Mouse (Mus musculus) liver, embryonic 15.5 days (tissue): Measurements from ENCODE around the gene Hnrnpa2b1. TPM values are rescaled to one million over a fixed set of nuclear protein-coding genes. Genes with fewer than 3 reads are reported as not detected.
"Not testable (repeated sequence)": the region's sequence is repeated elsewhere in the genome, so short reads cannot be mapped to it uniquely, and the experiment has no call there.

ENCODE experiments used
- ATAC-seq: fragments of 200-750 bp; cut with Nextera tagmentation; 2 replicates; pipeline ENCODE4 v1.8.0; 2017; ENCODE audit warnings: moderate number of reproducible peaks, mild to moderate bottlenecking, moderate library complexity; ENCODE audit not compliant: insufficient read depth
- H3K27ac ChIP-seq: fragments of 300-500 bp; sonication (generic); replicated peaks from 2 replicates; pipeline ENCODE4 v1.5.1; 2015; ENCODE audit warnings: mild to moderate bottlenecking, inconsistent platforms
- H3K27me3 ChIP-seq: fragments of 300-500 bp; sonication (generic); 2 replicates; pipeline ENCODE4 v1.6.1; 2015; ENCODE audit warnings: mild to moderate bottlenecking, inconsistent platforms
- H3K36me3 ChIP-seq: fragments of 300-500 bp; sonication (generic); replicated peaks from 2 replicates; pipeline ENCODE4 v1.6.1; 2015; ENCODE audit warnings: moderate library complexity, mild to moderate bottlenecking, inconsistent platforms
- H3K4me1 ChIP-seq: fragments of 300-500 bp; sonication (generic); replicated peaks from 2 replicates; pipeline ENCODE4 v1.6.1; 2015; ENCODE audit warnings: inconsistent platforms
- H3K4me2 ChIP-seq: fragments of 300-500 bp; sonication (generic); 2 replicates; pipeline ENCODE4 v1.6.1; 2015; ENCODE audit warnings: moderate library complexity, mild to moderate bottlenecking, inconsistent platforms
- H3K4me3 ChIP-seq: fragments of 300-500 bp; sonication (generic); replicated peaks from 2 replicates; pipeline ENCODE4 v1.5.1; 2015; ENCODE audit warnings: mild to moderate bottlenecking, inconsistent platforms
- H3K9ac ChIP-seq: fragments of 300-500 bp; sonication (generic); 2 replicates; pipeline ENCODE4 v1.6.1; 2015; ENCODE audit warnings: moderate library complexity, mild to moderate bottlenecking, inconsistent platforms
- H3K9me3 ChIP-seq: fragments of 300-500 bp; sonication (generic); replicated peaks from 2 replicates; pipeline ENCODE4 v1.6.1; 2016; ENCODE audit warnings: inconsistent platforms
- WGBS: fragments of 180-500 bp; shearing (Covaris S2); methylation state at CpG from one replicate; pipeline ENCODE4 v1.1.7; 2015; ENCODE audit warnings: mixed read lengths; ENCODE audit not compliant: insufficient replicate concordance; 5-methylcytosine and 5-hydroxymethylcytosine counted together
- polyA plus RNA-seq: library from polyadenylated mRNA; unstranded; fragments of >200 nt; fragmentation: Nextera tagmentation; extraction: Ambion mirVana; gene quantifications from 2 replicates; pipeline ENCODE4 v1.2.1, GENCODE M21; 2015

Gene Hnrnpa2b1
- polyA plus RNA-seq, 1 experiment from 2014 or later: 787 TPM

DNA sequence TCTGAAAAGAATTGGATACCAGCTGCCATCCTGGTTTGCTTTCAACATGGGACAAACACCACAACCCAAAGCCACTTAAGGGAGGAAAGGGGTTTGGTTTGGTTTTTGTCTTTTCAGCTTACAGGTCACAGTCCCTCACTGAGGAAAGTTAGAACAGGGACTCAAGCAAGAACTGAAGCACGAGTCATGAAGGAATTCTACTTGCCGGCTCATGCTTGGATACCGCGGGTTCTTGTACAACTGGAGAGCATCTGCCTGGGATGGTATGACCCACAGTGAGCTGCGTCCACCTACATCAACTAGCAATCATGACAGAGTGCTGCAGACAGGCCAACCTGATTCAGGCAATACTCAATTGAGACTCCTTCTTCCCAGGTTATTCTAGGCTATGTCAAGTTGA is 17.0 kb upstream of the Hnrnpa2b1 start:
- ATAC-seq: no peak
- no peaks in the 10 kb centered on the region for H3K27me3 ChIP-seq
- no peak overlapping the region for H3K9ac ChIP-seq
- no peak overlapping the region for H3K4me3 ChIP-seq
- H3K4me1 ChIP-seq: peaks cover 10% of the 10 kb centered on the region
- no peak overlapping the region for H3K4me2 ChIP-seq
- no peaks in the 10 kb centered on the region for H3K9me3 ChIP-seq
- WGBS: 65% methylated on average over 5 of the region's 5 CpGs
- no peak overlapping the region for H3K27ac ChIP-seq
- peaks cover 17% of the 10 kb centered on the region for H3K36me3 ChIP-seq

DNA sequence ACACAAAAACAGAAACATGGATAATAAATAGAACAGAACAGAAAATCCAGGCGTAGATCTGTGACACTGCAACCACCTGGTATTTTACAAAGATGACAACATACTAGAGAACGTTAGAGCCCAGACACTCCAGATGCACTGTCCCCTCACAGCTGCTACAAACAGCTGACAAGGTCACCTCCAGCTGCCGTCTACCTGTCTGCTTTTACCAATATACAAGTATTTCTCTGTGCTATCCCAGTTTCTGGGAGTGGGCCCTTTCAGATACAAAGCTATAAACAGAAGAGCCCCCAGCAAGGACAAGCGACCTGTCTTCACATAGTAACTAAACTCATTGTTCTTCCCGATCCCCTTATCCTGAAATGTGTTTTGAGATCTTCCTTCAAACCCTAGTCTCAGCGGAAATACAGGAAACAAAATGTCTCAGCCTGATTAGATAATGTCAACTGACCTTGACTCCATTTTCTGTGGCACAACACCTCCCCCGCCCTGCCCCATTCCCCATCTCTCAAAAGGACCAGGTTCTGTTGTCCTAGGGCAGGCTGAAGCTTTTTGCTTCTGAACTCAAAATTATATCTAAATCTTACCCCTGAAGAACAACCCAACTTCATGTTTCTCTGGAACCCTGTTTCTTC is 16.5 kb upstream of the Hnrnpa2b1 start:
- Histone ChIP-seq H3K4me1 (peaks cover 10% of the 10 kb centered on the region), H3K4me3 (no peak overlapping the region), H3K4me2 (no peak overlapping the region), H3K9ac (no peak overlapping the region), H3K36me3 (peaks cover 22% of the 10 kb centered on the region), H3K9me3 (no peaks in the 10 kb centered on the region), H3K27ac (no peak overlapping the region), H3K27me3 (no peaks in the 10 kb centered on the region)
- ATAC-seq: no peak
- WGBS: 10% methylated on average over 7 of the region's 7 CpGs

DNA sequence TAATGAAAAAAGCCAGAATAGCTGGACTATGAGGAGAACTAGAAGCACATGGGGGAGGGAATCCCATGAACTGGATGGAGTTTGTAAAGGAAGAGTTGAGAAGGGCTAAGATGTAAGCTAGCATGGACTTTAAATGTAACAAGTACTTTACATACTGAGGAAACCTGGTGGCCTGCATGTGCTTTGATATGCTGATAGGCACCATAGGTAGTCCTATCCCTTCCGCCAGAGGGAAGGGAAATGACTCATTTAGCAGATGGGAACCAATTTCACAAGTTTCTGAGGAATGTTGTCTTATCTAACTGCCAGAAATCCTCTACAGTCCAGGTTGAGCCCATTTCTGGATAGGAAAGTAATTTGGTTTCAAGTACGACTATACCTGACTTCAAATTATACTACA is 16.0 kb upstream of the Hnrnpa2b1 start:
- Histone ChIP-seq H3K36me3 (peaks cover 28% of the 10 kb centered on the region), H3K4me2 (no peak overlapping the region), H3K27ac (0 out of 2 replicates have a peak overlapping the region, but pooled peaks have one; percentile 10), H3K9ac (no peak overlapping the region), H3K9me3 (no peaks in the 10 kb centered on the region), H3K4me1 (peaks cover 10% of the 10 kb centered on the region), H3K4me3 (no peak overlapping the region), H3K27me3 (no peaks in the 10 kb centered on the region)
- ATAC-seq: no peak
- 22% methylated on average over 2 of the region's 2 CpGs for WGBS

DNA sequence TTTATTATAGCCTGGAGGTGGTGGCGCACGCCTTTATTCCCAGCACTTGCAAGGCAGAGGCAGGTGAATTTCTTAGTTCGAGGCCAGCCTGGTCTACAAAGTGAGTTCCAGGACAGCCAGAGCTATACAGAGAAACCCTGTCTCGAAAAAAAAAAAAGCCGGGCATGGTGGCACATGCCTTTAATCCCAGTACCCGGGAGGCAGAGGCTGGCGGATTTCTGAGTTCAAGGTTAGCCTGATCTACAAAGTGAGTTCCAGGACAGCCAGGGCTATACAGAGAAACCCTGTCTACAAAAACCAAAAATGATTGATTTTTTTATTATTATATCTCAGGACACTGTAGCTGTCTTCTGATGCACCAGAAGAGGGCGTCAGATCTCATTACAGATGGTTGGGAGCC is 14.9 kb upstream of the Hnrnpa2b1 start:
- WGBS: 78% methylated on average over 8 of the region's 8 CpGs

DNA sequence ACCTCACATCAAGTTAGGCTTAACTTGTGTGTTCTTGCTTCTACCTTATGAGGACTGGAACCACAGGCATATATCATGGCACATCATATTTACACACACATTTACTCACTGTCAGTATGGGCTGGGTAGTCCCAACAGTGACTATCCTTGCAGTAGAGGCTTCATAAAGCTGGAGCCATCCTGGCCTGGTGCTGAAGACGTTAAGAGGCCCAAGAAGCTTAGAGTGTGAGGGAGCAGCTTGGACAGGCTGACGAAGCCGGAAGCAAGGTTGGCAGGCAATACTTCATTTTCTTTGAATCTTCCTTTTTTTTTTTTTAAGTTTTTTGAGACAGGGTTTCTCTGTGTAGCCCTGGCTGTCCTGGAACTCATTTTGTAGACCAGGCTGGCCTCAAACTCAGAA is 14.2 kb upstream of the Hnrnpa2b1 start:
- Histone ChIP-seq H3K9ac (no peak overlapping the region), H3K36me3 (peaks cover 46% of the 10 kb centered on the region), H3K4me1 (peaks cover 17% of the 10 kb centered on the region), H3K4me3 (no peak overlapping the region), H3K27me3 (no peaks in the 10 kb centered on the region), H3K27ac (no peak overlapping the region), H3K9me3 (no peaks in the 10 kb centered on the region), H3K4me2 (no peak overlapping the region)
- WGBS: 83% methylated on average over 3 of the region's 3 CpGs
- ATAC-seq: no peak

More for the DNA sequence above, 14.9 kb upstream of the Hnrnpa2b1 start:
- H3K36me3 ChIP-seq: peaks cover 39% of the 10 kb centered on the region
- H3K27ac ChIP-seq, H3K27me3 ChIP-seq, H3K9me3 ChIP-seq, H3K4me3 ChIP-seq, H3K4me2 ChIP-seq, ATAC-seq, H3K9ac ChIP-seq: not testable (repeated sequence)
- H3K4me1 ChIP-seq: peaks cover 10% of the 10 kb centered on the region

DNA sequence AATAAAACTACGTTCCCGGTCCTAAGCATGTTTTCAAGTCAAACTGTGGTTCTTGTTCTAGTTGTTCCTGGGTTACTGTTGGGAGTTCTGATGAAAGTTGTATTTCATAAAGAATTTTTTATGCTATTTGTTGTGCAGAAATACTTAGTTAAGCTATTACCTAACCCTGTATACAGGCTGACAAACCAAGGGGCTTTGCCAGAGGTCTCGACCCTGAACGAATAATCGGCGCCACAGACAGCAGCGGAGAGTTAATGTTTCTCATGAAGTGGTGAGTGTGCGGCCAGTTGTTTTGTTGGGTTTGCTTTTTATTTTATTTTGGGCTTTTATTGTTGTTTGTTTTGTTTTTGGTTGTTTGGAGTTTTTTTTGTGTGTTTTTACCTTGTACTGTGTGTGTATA is 11.9 kb upstream of the Hnrnpa2b1 start:
- Histone ChIP-seq H3K4me3 (no peak overlapping the region), H3K4me1 (peaks cover 26% of the 10 kb centered on the region), H3K9ac (no peak overlapping the region), H3K9me3 (no peaks in the 10 kb centered on the region), H3K36me3 (peaks cover 63% of the 10 kb centered on the region), H3K4me2 (no peak overlapping the region), H3K27me3 (no peaks in the 10 kb centered on the region), H3K27ac (no peak overlapping the region)
- 93% methylated on average over 8 of the region's 8 CpGs for WGBS
- ATAC-seq: no peak

DNA sequence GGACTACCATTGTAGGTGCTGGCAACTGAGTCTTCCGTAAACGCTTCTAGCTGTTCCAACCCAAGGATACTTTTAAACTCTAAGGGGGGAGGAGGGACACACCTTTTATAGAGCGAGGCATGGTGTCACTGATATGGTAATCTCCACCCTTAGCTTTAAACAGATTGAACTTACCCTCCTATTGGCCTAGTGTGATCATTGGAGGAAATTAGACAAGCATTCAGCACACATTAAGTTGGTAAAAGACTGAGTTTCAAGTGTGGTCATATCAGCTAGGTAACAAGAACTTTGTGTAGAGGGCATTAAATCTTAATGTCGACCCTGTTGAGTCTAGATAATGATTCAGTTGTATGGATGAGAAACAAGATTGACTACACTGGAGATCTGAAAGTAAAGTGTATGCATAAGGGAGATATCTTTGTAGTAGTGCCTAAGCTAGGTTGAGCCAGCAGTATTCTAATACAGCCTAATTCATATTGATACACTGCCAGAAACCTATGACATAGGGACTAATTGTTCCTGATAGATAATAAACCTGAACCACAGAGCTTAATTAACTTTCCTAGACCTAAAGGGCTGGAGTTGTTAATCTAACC is 9.5 kb upstream of the Hnrnpa2b1 start:
- peaks cover 79% of the 10 kb centered on the region for H3K36me3 ChIP-seq
- 19% methylated on average over 4 of the region's 4 CpGs for WGBS
- peak overlapping the region; percentile 60 for H3K27ac ChIP-seq
- peaks cover 24% of the 10 kb centered on the region for H3K4me1 ChIP-seq
- H3K27me3 ChIP-seq: no peaks in the 10 kb centered on the region
- no peaks in the 10 kb centered on the region for H3K9me3 ChIP-seq
- peak overlapping the region; percentile 29 for H3K4me2 ChIP-seq
- ATAC-seq: peak; percentile 91
- H3K4me3 ChIP-seq: no peak overlapping the region
- no peak overlapping the region for H3K9ac ChIP-seq

DNA sequence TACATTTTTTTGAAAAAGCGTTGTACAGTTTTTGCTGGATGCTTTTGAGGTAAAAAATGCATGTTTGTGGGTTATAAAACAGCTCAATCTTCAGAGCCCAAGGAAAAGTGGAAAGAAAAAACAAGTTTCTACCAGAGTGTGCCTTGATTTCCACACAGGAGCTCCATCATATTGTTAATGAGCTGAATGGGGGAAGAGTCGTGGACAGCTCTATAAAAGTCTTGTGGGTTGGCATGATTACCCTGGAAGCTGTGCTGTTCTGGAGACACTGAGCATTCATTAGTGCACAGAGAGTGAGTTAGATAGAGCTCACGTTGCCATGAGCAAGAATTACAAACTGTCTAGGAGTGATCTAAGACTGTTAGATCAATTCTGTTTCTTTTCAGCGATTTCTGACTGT is 2.5 kb upstream of the Hnrnpa2b1 start:
- H3K27ac ChIP-seq: peak overlapping the region; percentile 41; the same call in 1 of the 2 replicates
- peak overlapping the region; percentile 98 for H3K4me3 ChIP-seq
- H3K27me3 ChIP-seq: no peaks in the 10 kb centered on the region
- H3K36me3 ChIP-seq: peaks cover 50% of the 10 kb centered on the region
- no peaks in the 10 kb centered on the region for H3K9me3 ChIP-seq
- ATAC-seq: no peak
- peak overlapping the region; percentile 72 for H3K4me2 ChIP-seq
- peak overlapping the region; percentile 52 for H3K9ac ChIP-seq
- peaks cover 35% of the 10 kb centered on the region for H3K4me1 ChIP-seq
- 53% methylated on average over 4 of the region's 4 CpGs for WGBS

DNA sequence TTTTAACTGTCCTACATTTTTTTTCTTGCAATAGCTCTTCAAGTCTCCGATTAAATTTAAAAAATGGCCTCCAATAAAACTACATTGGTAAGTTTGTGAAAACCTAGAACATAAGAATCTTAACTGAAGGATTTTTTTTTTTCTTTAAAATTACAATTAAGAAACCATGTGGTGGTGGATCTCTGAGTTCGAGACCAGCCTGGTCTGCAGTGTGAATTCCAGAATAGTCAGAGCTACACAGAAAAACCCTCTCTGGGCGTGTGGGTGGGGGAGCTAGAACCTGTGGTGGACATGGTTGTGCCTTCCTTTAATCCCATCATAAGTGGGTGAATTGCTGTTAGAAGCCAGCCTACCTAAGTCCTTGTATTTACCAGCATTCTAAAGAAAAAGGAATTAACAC is 2.1 kb upstream of the Hnrnpa2b1 start:
- H3K4me2 ChIP-seq: peak overlapping the region; percentile 72
- no peaks in the 10 kb centered on the region for H3K9me3 ChIP-seq
- peaks cover 35% of the 10 kb centered on the region for H3K4me1 ChIP-seq
- ATAC-seq: no peak
- 13% methylated on average over 3 of the region's 3 CpGs for WGBS
- peak overlapping the region; percentile 52 for H3K9ac ChIP-seq
- H3K27me3 ChIP-seq: no peaks in the 10 kb centered on the region
- H3K27ac ChIP-seq: 0 out of 2 replicates have a peak overlapping the region, but pooled peaks have one; percentile 41
- H3K4me3 ChIP-seq: peak overlapping the region; percentile 98
- peaks cover 50% of the 10 kb centered on the region for H3K36me3 ChIP-seq

DNA sequence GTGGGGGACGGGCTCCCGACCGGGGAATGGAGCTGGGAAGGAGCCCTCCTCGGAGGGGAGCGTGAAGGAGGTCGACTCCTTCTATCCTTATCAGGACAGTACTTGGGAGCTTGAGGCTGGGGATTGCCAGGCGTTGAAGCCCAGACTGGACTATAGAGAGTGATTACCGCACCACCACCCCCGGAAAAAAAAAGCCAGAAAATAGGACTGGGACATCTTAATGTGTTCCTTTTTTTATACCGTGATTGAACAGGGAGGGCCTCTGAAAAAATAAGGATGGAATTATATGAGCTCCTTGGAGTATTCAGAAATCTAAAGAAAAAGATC is 1.4 kb upstream of the Hnrnpa2b1 start:
- peaks cover 37% of the 10 kb centered on the region for H3K4me1 ChIP-seq
- H3K4me2 ChIP-seq: peak overlapping the region; percentile 72
- peak overlapping the region; percentile 98 for H3K4me3 ChIP-seq
- H3K9me3 ChIP-seq: no peaks in the 10 kb centered on the region
- peaks cover 52% of the 10 kb centered on the region for H3K36me3 ChIP-seq
- H3K27me3 ChIP-seq: no peaks in the 10 kb centered on the region
- peak overlapping the region; percentile 99 for H3K27ac ChIP-seq
- WGBS: 0% methylated on average over 10 of the region's 10 CpGs
- H3K9ac ChIP-seq: peak overlapping the region; percentile 97
- ATAC-seq: peak; percentile 2; the same call in 1 of the 2 replicates

DNA sequence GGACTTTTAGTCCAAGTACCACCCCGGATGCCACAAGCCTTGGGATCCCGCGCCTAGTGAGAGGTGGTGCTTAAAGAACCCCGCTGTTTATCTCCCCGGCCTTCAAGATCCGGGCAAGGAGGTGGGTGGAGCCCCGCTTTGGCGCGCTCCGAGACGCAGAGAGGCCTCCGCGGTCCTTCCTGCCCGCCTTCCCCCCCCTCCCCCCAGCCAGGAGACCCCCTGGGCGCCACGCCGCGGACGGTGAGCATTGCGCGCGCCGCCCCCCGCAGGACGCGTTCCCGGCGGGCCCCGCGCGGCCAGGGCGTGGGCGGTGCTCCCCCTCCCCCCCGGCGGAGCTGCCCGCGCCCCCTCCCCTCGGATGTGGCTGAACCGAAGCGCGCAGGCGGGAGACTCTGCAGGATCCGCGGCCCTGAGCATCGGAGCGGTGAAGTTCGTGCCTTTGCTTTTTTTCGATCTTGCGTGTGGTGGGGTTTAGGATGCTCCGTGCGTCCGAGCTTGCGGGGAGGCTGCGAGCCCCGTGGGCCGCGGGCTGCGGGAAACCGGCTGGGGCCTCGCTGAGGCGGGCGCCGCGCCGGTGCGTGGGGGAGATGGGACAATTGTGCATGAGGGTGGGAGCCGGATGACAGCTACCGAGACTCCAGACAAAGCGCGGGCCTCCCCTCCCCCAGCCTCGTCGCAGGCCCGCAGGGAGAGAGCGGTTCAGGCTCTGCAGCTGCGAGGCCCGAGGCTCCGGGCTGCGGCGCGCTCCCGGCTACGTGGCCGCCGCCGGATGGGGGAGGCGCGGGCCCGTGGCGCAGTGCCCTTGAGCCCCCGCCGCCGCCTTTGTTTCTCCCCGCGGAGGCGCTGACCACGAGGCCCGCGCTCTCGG is 851 bp upstream of the Hnrnpa2b1 start, which contains the start of gene Cbx3:
Cbx3 (plus strand) TSS at position 50 of the 868 bp plus-strand sequence.
- under 1% methylated on average over 92 of the region's 99 CpGs for WGBS
- H3K9ac ChIP-seq: peak within 1 kb of the TSS; percentile 99
- no peaks in the 10 kb centered on the region for H3K27me3 ChIP-seq
- peak; percentile 80 for ATAC-seq
- peaks cover 42% of the 10 kb centered on the region for H3K4me1 ChIP-seq
- peak within 1 kb of the TSS; percentile 72 for H3K4me2 ChIP-seq
- H3K27ac ChIP-seq: peak within 1 kb of the TSS; percentile 99
- H3K9me3 ChIP-seq: no peaks in the 10 kb centered on the region
- H3K36me3 ChIP-seq: peaks cover 52% of the 10 kb centered on the region
- peak within 1 kb of the TSS; percentile 98 for H3K4me3 ChIP-seq
